Mouse (Mus musculus): ENCODE measurements at regions not wholly inside any gene's neighbourhood (a gene's known extent, or its start where the extent isn't known, plus 50 kb on each side); places are given as distances from the start of the nearest gene placed in this dataset.

- DNase-seq = peak; percentile 43 to 47
These were observed 390.6 kb upstream of the Zmiz1 start for GRCm38 (mm10) chr14:25068430-25068829.

DNA sequence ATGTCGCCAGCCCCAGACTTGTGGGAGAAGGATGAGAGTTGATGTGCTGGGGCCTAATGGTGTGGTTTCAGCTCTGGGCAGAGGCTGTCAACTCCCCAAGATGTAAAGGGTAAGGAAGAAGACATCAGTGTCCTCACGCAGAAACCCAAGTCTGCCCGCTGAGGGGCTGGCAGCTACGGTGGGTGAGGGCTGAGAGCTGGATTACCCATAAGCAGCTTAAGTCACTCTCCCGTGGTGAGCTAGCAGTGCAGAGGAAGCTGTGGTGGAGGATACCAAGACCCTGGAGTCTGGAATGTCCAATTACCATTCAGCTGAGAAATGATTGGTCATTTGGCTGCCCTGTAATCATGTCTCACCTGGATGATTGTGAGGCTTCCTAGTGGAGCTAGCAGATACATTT lies 385.8 kb upstream of the Zmiz1 start:
- DNase-seq = peak; percentile 70 to 78

GRCm38 (mm10) chr14:25074022-25074800 lies 384.8 kb upstream of the Zmiz1 start:
- DNase-seq = peak; percentile 96

DNA sequence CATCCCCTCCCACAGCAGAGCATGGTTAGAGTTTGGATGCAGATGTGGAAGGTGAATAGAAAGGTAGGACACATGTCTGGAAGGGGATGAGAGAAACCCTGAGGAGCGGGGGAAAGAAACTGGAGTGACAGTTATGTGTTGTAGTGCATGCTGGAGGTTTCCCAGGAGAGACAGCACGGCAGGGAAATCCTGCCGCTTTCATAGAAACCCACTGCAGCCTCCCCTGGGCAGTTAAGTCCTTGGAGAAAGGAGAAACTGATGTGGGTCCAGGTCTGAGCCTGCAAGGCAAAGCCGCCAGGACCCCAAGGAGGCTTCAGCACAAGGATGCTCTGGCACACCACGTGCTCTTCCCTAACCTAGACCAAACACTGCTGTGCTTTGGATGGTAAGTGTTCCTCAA lies 384.1 kb upstream of the Zmiz1 start:
- peak in 1 of 2 experiments; percentile 35 for DNase-seq

DNA sequence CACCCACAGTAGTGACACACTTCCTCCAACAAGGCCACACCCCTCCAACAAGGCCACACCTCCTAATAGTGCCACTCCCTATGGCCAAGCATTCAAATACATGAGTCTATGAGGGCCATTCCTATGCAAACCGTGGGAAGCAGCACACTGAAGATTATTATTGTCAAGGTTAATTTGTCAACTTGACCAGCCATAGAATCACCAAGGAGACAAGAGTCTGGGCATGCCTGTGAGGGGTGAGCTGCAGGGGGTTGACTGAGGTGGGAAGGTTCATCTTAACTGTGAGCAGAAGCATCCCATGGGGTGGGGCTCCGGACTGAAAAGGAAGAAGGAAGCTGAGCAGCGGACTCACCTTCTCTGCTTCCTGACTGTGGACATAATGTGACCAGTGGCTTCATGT lies 378.6 kb upstream of the Zmiz1 start:
- peak in 1 of 2 experiments; percentile 26 for DNase-seq

GRCm38 (mm10) chr14:25083847-25084246 lies 375.1 kb upstream of the Zmiz1 start:
- DNase-seq = no peak

- DNase-seq = peak in 1 of 2 experiments; percentile 49
These were observed 362.2 kb upstream of the Zmiz1 start for GRCm38 (mm10) chr14:25096786-25097185.

DNA sequence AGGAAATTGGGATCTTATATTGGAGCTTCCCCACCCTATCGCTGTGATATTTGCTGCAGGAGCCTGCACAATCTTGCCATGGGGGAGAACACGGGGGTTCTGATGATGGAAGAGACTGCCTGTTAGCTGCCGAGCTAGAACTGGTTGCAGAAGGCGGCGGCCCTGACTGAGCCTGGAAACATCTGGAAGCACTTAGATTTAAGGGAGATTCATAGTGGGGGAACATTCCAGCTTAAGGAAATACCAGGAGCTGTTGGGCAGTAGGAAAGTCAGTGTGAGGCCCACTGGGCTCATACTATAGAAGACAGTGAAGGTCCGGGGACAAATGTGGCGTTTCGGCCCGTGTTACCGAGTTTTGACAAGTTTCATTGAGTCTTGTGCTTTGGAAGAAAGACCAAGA lies 353.6 kb upstream of the Zmiz1 start:
- no peak for DNase-seq

- DNase-seq = no peak
These were observed 352.5 kb upstream of the Zmiz1 start for GRCm38 (mm10) chr14:25106451-25106850.

- DNase-seq = peak in 1 of 2 experiments; percentile 28
These were observed 350.8 kb upstream of the Zmiz1 start for GRCm38 (mm10) chr14:25108101-25108652.

DNA sequence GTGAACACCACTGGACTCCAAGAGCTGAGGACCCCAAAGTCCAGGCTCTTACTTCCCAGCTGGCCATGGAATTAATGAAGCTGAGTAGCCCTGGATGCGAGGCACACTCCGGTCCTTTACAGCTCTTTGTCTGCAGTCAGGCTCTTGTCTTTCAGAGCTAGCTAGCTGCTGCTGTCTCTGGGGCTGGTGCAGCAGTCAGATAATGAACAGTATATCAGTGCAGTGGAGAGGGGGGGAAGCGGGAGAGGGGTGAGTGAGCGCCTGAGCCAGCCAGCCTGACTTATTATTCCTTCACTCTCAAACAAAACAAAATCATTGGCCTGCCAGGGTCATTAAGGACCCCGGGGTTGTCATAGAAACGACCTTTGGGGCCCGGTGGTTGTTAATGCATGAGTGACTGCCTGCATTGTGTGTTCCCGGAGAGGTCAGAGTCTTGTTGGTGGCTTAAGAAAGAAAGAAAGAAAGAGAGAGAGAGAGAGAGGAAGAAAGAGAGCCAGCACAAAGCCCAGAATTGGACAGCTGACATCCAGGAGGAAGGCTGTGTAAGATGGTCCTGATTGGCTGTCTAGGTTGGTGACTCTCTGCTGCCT lies 350.2 kb upstream of the Zmiz1 start:
- DNase-seq = peak; percentile 38 to 45

DNA sequence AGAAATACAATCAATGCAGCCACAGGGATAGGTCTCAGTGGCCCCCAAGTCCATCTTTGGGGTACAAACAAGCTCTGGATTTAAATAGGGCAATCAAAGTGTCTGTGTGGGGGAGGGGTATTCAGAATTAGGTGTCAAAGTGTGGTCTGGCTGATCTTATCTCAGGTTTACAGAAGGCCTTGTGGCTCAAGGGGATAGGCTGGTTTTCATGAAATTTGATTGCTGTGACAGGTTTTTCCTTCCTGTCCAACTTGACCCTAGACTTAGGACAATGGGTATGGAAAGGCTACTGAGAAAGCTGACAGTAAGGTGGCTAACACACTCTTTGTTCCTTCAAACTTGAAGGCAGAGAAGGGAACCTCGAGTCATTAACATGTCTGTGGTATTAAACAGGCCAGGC lies 349.3 kb upstream of the Zmiz1 start:
- no peak for DNase-seq

- no peak for DNase-seq
These were observed 346.2 kb upstream of the Zmiz1 start for GRCm38 (mm10) chr14:25112832-25113231.

GRCm38 (mm10) chr14:25113326-25113725 lies 345.7 kb upstream of the Zmiz1 start:
- peak in 1 of 2 experiments; percentile 41 for DNase-seq

DNA sequence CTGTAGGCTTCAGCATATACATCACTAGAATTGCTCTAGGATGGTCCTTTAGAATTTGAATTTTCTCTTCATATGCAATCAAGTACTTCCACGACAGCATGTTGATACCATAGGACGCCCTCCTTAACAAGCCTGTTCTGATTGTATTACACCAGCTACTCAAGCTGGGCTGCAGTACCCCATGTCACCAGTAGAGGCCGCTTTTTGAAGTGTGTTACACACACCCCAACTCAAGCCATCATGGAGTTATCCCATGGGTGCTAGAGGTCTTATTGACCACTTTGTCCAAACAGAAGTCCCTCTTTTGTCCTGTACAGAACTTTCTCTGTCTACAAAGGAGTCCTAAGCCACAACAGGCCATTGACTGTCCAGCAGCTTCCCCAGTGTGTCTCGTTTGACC lies 342.6 kb upstream of the Zmiz1 start:
- DNase-seq = peak; percentile 89 to 93

- DNase-seq = peak; percentile 60 to 69
These were observed 339.0 kb upstream of the Zmiz1 start for GRCm38 (mm10) chr14:25119999-25120398.

- DNase-seq = peak; percentile 80 to 85
These were observed 338.5 kb upstream of the Zmiz1 start for GRCm38 (mm10) chr14:25120506-25120905.

- no peak for DNase-seq
These were observed 335.9 kb upstream of the Zmiz1 start for GRCm38 (mm10) chr14:25122971-25123535.

GRCm38 (mm10) chr14:25123541-25124337 lies 335.2 kb upstream of the Zmiz1 start:
- peak in 1 of 2 experiments; percentile 43 for DNase-seq

- peak in 1 of 2 experiments; percentile 46 for DNase-seq
These were observed 332.4 kb upstream of the Zmiz1 start for GRCm38 (mm10) chr14:25126544-25126943.

DNA sequence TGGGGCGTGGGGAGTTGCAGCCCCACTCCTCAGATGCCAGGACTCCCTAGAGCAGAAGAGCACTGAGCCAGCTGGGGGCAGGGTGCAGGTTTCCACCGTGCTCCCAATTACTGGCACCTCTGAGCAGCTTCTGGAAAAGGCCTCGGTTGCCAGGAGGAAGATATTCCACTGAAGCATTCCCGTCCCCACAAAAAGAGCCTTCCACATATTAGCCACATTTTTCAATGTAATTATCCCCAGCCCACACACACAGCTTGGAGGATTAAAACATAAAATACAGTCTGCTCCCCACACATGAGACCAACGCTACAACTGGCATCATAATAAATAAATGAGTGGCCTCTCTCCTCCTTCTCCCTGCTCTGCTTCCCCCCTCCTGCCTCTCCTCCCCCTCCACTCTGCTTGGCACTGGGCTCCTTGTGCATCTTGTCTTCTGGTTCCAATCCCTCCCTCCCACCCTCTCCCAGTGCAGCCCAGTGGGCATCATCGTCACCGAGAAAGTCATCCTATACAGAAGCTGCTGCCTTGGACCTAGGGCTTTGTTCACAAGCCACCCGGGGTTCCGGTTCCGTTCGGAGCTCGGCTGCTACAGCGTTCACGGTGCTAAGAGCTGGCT lies 331.3 kb upstream of the Zmiz1 start:
- DNase-seq = peak; percentile 75 to 76

GRCm38 (mm10) chr14:25128160-25128547 lies 330.8 kb upstream of the Zmiz1 start:
- DNase-seq = peak in 1 of 2 experiments; percentile 53
